Mouse (Mus musculus): ENCODE measurements around the gene Ube2h. TPM values are rescaled to one million over a fixed set of nuclear protein-coding genes. Genes with fewer than 3 reads are reported as not detected.
A peak's percentile ranks its signal among the peaks of the same experiment; 100 is the strongest.

Gene Ube2h
- polyA plus RNA-seq, 1 experiment from 2014 or later, result 37.7 TPM

DNA sequence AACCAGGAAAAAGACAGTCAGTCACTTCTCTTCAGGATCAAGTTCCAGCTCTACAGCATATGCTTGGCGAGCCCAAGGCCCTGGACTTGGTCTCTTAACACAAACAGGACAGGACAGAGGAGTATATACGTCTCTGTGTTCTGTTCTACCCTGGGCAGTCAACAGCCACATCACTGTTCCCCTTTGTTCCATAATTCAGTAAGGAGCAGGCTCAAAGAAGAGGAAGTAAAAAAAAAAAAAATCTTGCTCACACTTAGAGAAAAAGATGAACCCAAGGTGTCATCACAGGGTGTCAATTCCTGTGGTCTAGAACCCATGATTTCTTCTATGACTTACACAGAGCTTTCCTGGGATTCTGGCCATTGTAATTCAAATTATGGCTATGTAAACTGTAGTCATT lies 75.4 kb downstream of the Ube2h start:
- WGBS (ENCODE audit: insufficient replicate concordance), result 55% methylated on average over 2 of the region's 2 CpGs
- H3K9ac ChIP-seq (ENCODE audit: low read depth, low read length), result no peak overlapping the region
- no peaks in the 10 kb centered on the region for H3K36me3 ChIP-seq (ENCODE audit: control insufficient read depth, insufficient read depth)
- H3K4me2 ChIP-seq (ENCODE audit: low read depth, low read length), result no peak overlapping the region
- H3K9me3 ChIP-seq (replicated peaks; ENCODE audit: control insufficient read depth, low read length), result no peaks in the 10 kb centered on the region
- no peaks in the 10 kb centered on the region for H3K27me3 ChIP-seq (ENCODE audit: control insufficient read depth, insufficient read depth, low read depth, low read length)
- ATAC-seq (ENCODE audit: low read depth), result no peak
- no peak overlapping the region for H3K27ac ChIP-seq (ENCODE audit: low read length)
- no peak overlapping the region for H3K4me3 ChIP-seq (ENCODE audit: low read depth, low read length)
- H3K4me1 ChIP-seq (ENCODE audit: control insufficient read depth, low read depth, low read length), result peaks cover 6% of the 10 kb centered on the region

GRCm38 (mm10) chr6:30228353-30228752 lies 76.0 kb downstream of the Ube2h start:
- Histone ChIP-seq H3K4me3 (ENCODE audit: low read depth, low read length) (no peak overlapping the region), H3K4me1 (ENCODE audit: control insufficient read depth, low read depth, low read length) (peaks cover 6% of the 10 kb centered on the region), H3K4me2 (ENCODE audit: low read depth, low read length) (no peak overlapping the region), H3K27ac (ENCODE audit: low read length) (no peak overlapping the region), H3K9ac (ENCODE audit: low read depth, low read length) (no peak overlapping the region), H3K27me3 (ENCODE audit: control insufficient read depth, insufficient read depth, low read depth, low read length) (no peaks in the 10 kb centered on the region), H3K9me3 (replicated peaks; ENCODE audit: control insufficient read depth, low read length) (no peaks in the 10 kb centered on the region), H3K36me3 (ENCODE audit: control insufficient read depth, insufficient read depth) (no peaks in the 10 kb centered on the region)
- 0 out of 2 replicates have a peak, but pooled peaks have one; percentile 39 for ATAC-seq (ENCODE audit: low read depth)
- WGBS (ENCODE audit: insufficient replicate concordance), result 63% methylated on average over 5 of the region's 5 CpGs

GRCm38 (mm10) chr6:30226971-30227700 lies 77.2 kb downstream of the Ube2h start:
- Histone ChIP-seq H3K9me3 (replicated peaks; ENCODE audit: control insufficient read depth, low read length) (no peaks in the 10 kb centered on the region), H3K9ac (ENCODE audit: low read depth, low read length) (no peak overlapping the region), H3K27ac (ENCODE audit: low read length) (no peak overlapping the region), H3K4me1 (ENCODE audit: control insufficient read depth, low read depth, low read length) (peaks cover 6% of the 10 kb centered on the region), H3K36me3 (ENCODE audit: control insufficient read depth, insufficient read depth) (no peaks in the 10 kb centered on the region), H3K4me3 (ENCODE audit: low read depth, low read length) (no peak overlapping the region), H3K4me2 (ENCODE audit: low read depth, low read length) (no peak overlapping the region), H3K27me3 (ENCODE audit: control insufficient read depth, insufficient read depth, low read depth, low read length) (no peaks in the 10 kb centered on the region)
- no peak for ATAC-seq (ENCODE audit: low read depth)
- 56% methylated on average over 7 of the region's 7 CpGs for WGBS (ENCODE audit: insufficient replicate concordance)

- Histone ChIP-seq H3K4me1 (ENCODE audit: control insufficient read depth, low read depth, low read length) (peaks cover 3% of the 10 kb centered on the region; the same call in 1 of the 2 replicates), H3K36me3 (ENCODE audit: control insufficient read depth, insufficient read depth) (peaks cover under 1% of the 10 kb centered on the region; the same call in 1 of the 2 replicates), H3K4me2 (ENCODE audit: low read depth, low read length) (no peak overlapping the region), H3K9me3 (replicated peaks; ENCODE audit: control insufficient read depth, low read length) (no peaks in the 10 kb centered on the region), H3K27ac (ENCODE audit: low read length) (no peak overlapping the region), H3K4me3 (ENCODE audit: low read depth, low read length) (no peak overlapping the region), H3K27me3 (ENCODE audit: control insufficient read depth, insufficient read depth, low read depth, low read length) (no peaks in the 10 kb centered on the region), H3K9ac (ENCODE audit: low read depth, low read length) (no peak overlapping the region)
- 56% methylated on average over 1 of the region's 1 CpGs for WGBS (ENCODE audit: insufficient replicate concordance)
- no peak for ATAC-seq (ENCODE audit: low read depth)
These were observed 79.6 kb downstream of the Ube2h start for GRCm38 (mm10) chr6:30224693-30225092.

DNA sequence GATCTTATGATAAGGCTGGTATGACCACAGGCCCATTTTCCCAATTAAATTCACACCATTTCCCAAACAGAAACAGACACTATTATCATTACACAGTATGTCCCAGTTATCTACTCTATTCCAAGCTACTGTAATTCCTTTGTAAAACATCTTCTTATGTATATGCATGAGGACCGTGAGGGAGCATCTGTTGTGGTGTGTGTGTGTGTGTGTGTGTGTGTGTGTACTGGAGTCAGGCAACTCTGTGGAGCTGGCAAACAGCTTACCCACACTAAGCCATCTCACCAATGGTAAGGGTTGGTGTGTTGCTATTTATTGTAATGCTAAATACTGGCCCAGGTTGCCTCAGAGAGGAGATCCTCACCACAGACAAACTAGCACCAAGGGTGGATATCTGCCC lies 82.0 kb downstream of the Ube2h start:
- Histone ChIP-seq H3K36me3 (ENCODE audit: control insufficient read depth, insufficient read depth) (peaks cover 4% of the 10 kb centered on the region), H3K9me3 (replicated peaks; ENCODE audit: control insufficient read depth, low read length) (no peaks in the 10 kb centered on the region), H3K9ac (ENCODE audit: low read depth, low read length) (no peak overlapping the region), H3K27me3 (ENCODE audit: control insufficient read depth, insufficient read depth, low read depth, low read length) (no peaks in the 10 kb centered on the region), H3K27ac (ENCODE audit: low read length) (no peak overlapping the region), H3K4me1 (ENCODE audit: control insufficient read depth, low read depth, low read length) (no peaks in the 10 kb centered on the region; the same call in 1 of the 2 replicates), H3K4me2 (ENCODE audit: low read depth, low read length) (no peak overlapping the region), H3K4me3 (ENCODE audit: low read depth, low read length) (no peak overlapping the region)
- WGBS (ENCODE audit: insufficient replicate concordance), result 89% methylated on average over 1 of the region's 1 CpGs
- no peak for ATAC-seq (ENCODE audit: low read depth)

GRCm38 (mm10) chr6:30217581-30217980 lies 86.8 kb downstream of the Ube2h start:
- Histone ChIP-seq H3K27me3 (ENCODE audit: control insufficient read depth, insufficient read depth, low read depth, low read length) (no peaks in the 10 kb centered on the region), H3K27ac (ENCODE audit: low read length) (no peak overlapping the region), H3K9me3 (replicated peaks; ENCODE audit: control insufficient read depth, low read length) (no peaks in the 10 kb centered on the region), H3K4me1 (ENCODE audit: control insufficient read depth, low read depth, low read length) (peaks cover under 1% of the 10 kb centered on the region), H3K36me3 (ENCODE audit: control insufficient read depth, insufficient read depth) (peaks cover 4% of the 10 kb centered on the region), H3K4me3 (ENCODE audit: low read depth, low read length) (no peak overlapping the region), H3K4me2 (ENCODE audit: low read depth, low read length) (no peak overlapping the region), H3K9ac (ENCODE audit: low read depth, low read length) (no peak overlapping the region)
- no peak for ATAC-seq (ENCODE audit: low read depth)
- 73% methylated on average over 3 of the region's 3 CpGs for WGBS (ENCODE audit: insufficient replicate concordance)

DNA sequence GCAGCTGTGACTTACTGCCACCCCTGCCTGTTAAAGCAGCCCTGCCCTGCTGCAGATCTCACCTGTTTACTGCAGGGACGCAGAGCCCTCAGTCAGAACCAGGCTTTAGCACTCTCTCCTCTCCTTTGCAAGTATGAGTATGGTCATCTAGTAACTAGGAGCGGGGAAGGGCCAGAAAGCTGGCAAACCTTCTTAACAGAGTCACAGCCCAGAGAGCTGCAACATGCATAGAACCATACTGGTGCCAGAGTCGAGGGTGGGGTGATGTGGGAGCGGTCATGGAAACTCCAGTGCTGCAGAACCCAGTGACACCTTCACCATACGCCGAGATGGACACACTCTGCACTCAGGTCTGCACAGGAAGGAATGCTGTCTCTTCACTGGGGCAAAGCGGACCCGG lies 91.9 kb downstream of the Ube2h start:
- Histone ChIP-seq H3K27ac (ENCODE audit: low read length) (no peak overlapping the region), H3K27me3 (ENCODE audit: control insufficient read depth, insufficient read depth, low read depth, low read length) (no peaks in the 10 kb centered on the region), H3K9me3 (replicated peaks; ENCODE audit: control insufficient read depth, low read length) (no peaks in the 10 kb centered on the region), H3K36me3 (ENCODE audit: control insufficient read depth, insufficient read depth) (no peaks in the 10 kb centered on the region), H3K4me3 (ENCODE audit: low read depth, low read length) (no peak overlapping the region), H3K4me2 (ENCODE audit: low read depth, low read length) (no peak overlapping the region), H3K4me1 (ENCODE audit: control insufficient read depth, low read depth, low read length) (peaks cover 4% of the 10 kb centered on the region), H3K9ac (ENCODE audit: low read depth, low read length) (no peak overlapping the region)
- no peak for ATAC-seq (ENCODE audit: low read depth)
- 87% methylated on average over 8 of the region's 8 CpGs for WGBS (ENCODE audit: insufficient replicate concordance)

GRCm38 (mm10) chr6:30211641-30212455 lies 92.5 kb downstream of the Ube2h start:
- H3K27me3 ChIP-seq (ENCODE audit: control insufficient read depth, insufficient read depth, low read depth, low read length), result no peaks in the 10 kb centered on the region
- peak overlapping the region; percentile 21; the same call in 1 of the 2 replicates for H3K27ac ChIP-seq (ENCODE audit: low read length)
- no peak overlapping the region for H3K4me2 ChIP-seq (ENCODE audit: low read depth, low read length)
- no peak overlapping the region for H3K4me3 ChIP-seq (ENCODE audit: low read depth, low read length)
- peak; percentile 37 for ATAC-seq (ENCODE audit: low read depth)
- no peaks in the 10 kb centered on the region for H3K36me3 ChIP-seq (ENCODE audit: control insufficient read depth, insufficient read depth)
- H3K9ac ChIP-seq (ENCODE audit: low read depth, low read length), result no peak overlapping the region
- WGBS (ENCODE audit: insufficient replicate concordance), result 65% methylated on average over 16 of the region's 16 CpGs
- peaks cover 4% of the 10 kb centered on the region for H3K4me1 ChIP-seq (ENCODE audit: control insufficient read depth, low read depth, low read length)
- H3K9me3 ChIP-seq (replicated peaks; ENCODE audit: control insufficient read depth, low read length), result no peaks in the 10 kb centered on the region

DNA sequence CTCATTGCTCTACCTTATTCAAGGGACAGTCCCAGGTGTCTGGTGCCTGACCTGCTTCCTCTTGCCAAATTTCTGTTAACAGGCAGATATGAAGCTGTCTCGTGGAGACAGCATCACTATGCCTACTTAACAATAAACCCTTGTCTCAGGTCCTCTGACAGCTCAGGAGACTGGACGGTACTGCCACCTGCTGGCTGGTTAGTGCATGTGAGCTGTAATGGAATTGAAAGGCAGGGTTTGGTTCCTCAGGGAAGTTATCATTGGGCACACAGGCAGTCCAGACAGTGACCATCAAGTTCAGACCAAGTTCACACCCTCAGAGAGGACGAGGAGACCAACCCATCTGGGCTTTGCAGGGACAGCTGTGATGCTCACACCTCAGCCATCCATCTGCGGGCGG lies 93.6 kb downstream of the Ube2h start:
- no peak overlapping the region for H3K27ac ChIP-seq (ENCODE audit: low read length)
- no peak for ATAC-seq (ENCODE audit: low read depth)
- 36% methylated on average over 5 of the region's 5 CpGs for WGBS (ENCODE audit: insufficient replicate concordance)

More for the DNA sequence above, 93.6 kb downstream of the Ube2h start:
- Histone ChIP-seq H3K36me3 (ENCODE audit: control insufficient read depth, insufficient read depth) (no peaks in the 10 kb centered on the region), H3K9me3 (replicated peaks; ENCODE audit: control insufficient read depth, low read length) (no peaks in the 10 kb centered on the region), H3K4me3 (ENCODE audit: low read depth, low read length) (no peak overlapping the region), H3K9ac (ENCODE audit: low read depth, low read length) (no peak overlapping the region), H3K27me3 (ENCODE audit: control insufficient read depth, insufficient read depth, low read depth, low read length) (no peaks in the 10 kb centered on the region), H3K4me1 (ENCODE audit: control insufficient read depth, low read depth, low read length) (peaks cover 4% of the 10 kb centered on the region), H3K4me2 (ENCODE audit: low read depth, low read length) (no peak overlapping the region)

Measured in liver, embryonic 16.5 days (tissue).